ENCODE assay signal across 8 mouse cellular contexts in the genomic region with DNA sequence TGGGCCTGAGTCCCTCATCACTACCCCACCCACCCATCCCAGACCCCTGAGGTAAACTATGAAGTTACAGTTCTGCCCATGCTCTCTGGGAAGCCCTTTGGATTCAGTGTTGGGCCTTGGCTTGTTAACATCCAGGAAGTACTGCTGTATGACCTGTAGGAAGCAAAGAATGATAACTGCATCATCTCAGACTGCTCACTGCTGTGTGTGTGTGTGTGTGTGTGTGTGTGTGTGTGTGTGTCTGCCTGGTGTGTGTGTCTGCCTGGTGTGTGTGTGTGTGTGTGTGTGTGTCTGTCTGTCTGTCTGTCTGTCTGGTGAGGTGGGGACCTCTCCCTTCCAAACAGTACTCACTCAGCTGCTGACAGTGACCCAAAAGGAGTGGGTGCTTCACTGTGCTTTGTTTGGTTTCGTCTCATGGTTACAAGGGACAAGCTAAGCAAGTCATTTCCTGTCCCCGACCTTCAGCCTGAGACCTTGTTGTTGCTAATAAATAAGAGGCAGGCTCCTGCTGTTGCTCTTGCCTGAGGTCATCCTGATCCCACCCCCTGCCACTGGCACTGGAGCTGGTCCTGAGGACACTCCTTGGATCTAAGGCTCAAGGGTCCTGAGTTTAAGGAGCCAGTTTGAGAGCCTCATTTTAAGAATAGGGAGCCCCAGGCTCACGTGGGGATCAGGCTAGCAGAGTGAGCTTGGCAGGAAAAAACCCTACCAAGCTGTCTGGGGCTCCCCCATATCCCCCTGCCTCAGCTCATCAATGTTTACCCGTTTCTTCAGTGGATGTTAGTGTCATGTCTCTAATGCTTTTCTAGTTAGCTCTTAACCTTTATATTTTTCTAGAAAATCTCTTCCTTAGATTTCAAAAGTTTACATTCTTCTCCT. TPM values are rescaled to one million over a fixed set of nuclear protein-coding genes. Genes with fewer than 3 reads are reported as not detected.
DNase-seq lines count a peak whose midpoint lies in the region; ATAC-seq and TF ChIP-seq lines count a peak whose summit lies in the region.

No protein-coding gene starts in this region.

- H3K4me1 ChIP-seq in forebrain, embryonic 10.5 days = peaks cover 29% of the 10 kb centered on the region
- peaks cover 3% of the 10 kb centered on the region for H3K4me1 ChIP-seq in forebrain, embryonic 16.5 days (replicated peaks; ENCODE audit: control insufficient read depth, insufficient read depth, low read length)
- H3K4me1 ChIP-seq in lung, embryonic 14.5 days (ENCODE audit: insufficient read depth) = peaks cover 20% of the 10 kb centered on the region
- H3K4me1 ChIP-seq in forebrain, embryonic 11.5 days (replicated peaks; ENCODE audit: control insufficient read depth, insufficient read depth, low read length) = 0 out of 2 replicates have a peak, but pooled peaks cover 2% of the 10 kb centered on the region

- no peak for TF ChIP-seq CTCF in lung, embryonic 14.5 days (IDR thresholded peaks at IDR 0.05; ENCODE audit: low read depth)

- 38% methylated on average over 4 of the region's 4 CpGs for WGBS in forebrain, embryonic 10.5 days
- WGBS in forebrain, embryonic 16.5 days = 49% methylated on average over 4 of the region's 4 CpGs
- WGBS in lung, embryonic 14.5 days = 22% methylated on average over 4 of the region's 4 CpGs
- 53% methylated on average over 4 of the region's 4 CpGs for WGBS in forebrain, embryonic 11.5 days

- H3K4me2 ChIP-seq in forebrain, embryonic 16.5 days (ENCODE audit: low read length) = no peak overlapping the region
- no peak overlapping the region for H3K4me2 ChIP-seq in lung, embryonic 14.5 days
- no peak overlapping the region for H3K4me2 ChIP-seq in forebrain, embryonic 11.5 days (ENCODE audit: low read depth, low read length, severe bottlenecking)

- no peak for DNase-seq in forebrain, embryonic 10.5 days (ENCODE audit: extremely low spot score, low spot score)
- DNase-seq in adrenal gland, adult 8-10 months = peak; percentile 89
- peak; percentile 66 for DNase-seq in heart, postnatal 4 days
- DNase-seq in lung, embryonic 14.5 days = peak; percentile 64
- no peak for DNase-seq in left cerebral cortex, adult 11 months (ENCODE audit: low spot score)
- no peak for DNase-seq in left cerebral cortex, postnatal 4 days
- no peak for DNase-seq in forebrain, embryonic 11.5 days (ENCODE audit: low spot score)

- H3K9ac ChIP-seq in forebrain, embryonic 16.5 days (replicated peaks; ENCODE audit: low read depth, low read length) = no peak overlapping the region
- H3K9ac ChIP-seq in lung, embryonic 14.5 days = no peak overlapping the region
- no peak overlapping the region for H3K9ac ChIP-seq in forebrain, embryonic 11.5 days (ENCODE audit: low read length)

- H3K27ac ChIP-seq in forebrain, embryonic 10.5 days = peak overlapping the region; percentile 32; the same call in 1 of the 2 replicates
- H3K27ac ChIP-seq in forebrain, embryonic 16.5 days (ENCODE audit: low read length) = no peak overlapping the region
- peak overlapping the region; percentile 67 for H3K27ac ChIP-seq in lung, embryonic 14.5 days (ENCODE audit: low read depth)
- no peak overlapping the region for H3K27ac ChIP-seq in forebrain, embryonic 11.5 days (ENCODE audit: low read depth, low read length)

- no peak for ATAC-seq in forebrain, embryonic 16.5 days
- peak; percentile 41 for ATAC-seq in lung, embryonic 14.5 days (ENCODE audit: insufficient read depth)
- ATAC-seq in forebrain, embryonic 11.5 days (replicated peaks; ENCODE audit: low FRiP score) = no peak

- intact Hi-C loops in left cerebral cortex, postnatal 4 days (cut with DNase I) = no loop called here

- H3K36me3 ChIP-seq in forebrain, embryonic 10.5 days (replicated peaks) = no peaks in the 10 kb centered on the region
- no peaks in the 10 kb centered on the region for H3K36me3 ChIP-seq in forebrain, embryonic 16.5 days (ENCODE audit: control insufficient read depth, insufficient read depth)
- no peaks in the 10 kb centered on the region for H3K36me3 ChIP-seq in lung, embryonic 14.5 days (ENCODE audit: insufficient read depth)
- H3K36me3 ChIP-seq in forebrain, embryonic 11.5 days (ENCODE audit: control insufficient read depth, insufficient read depth, low read length) = no peaks in the 10 kb centered on the region

- H3K27me3 ChIP-seq in forebrain, embryonic 10.5 days (ENCODE audit: poor library complexity, severe bottlenecking) = no peaks in the 10 kb centered on the region
- no peaks in the 10 kb centered on the region for H3K27me3 ChIP-seq in forebrain, embryonic 16.5 days (replicated peaks; ENCODE audit: control insufficient read depth, insufficient read depth, low read length)
- H3K27me3 ChIP-seq in lung, embryonic 14.5 days (ENCODE audit: insufficient read depth, low read length) = no peaks in the 10 kb centered on the region
- no peaks in the 10 kb centered on the region for H3K27me3 ChIP-seq in forebrain, embryonic 11.5 days (ENCODE audit: control insufficient read depth, insufficient read depth, low read length)

- no peak overlapping the region for H3K4me3 ChIP-seq in forebrain, embryonic 10.5 days
- H3K4me3 ChIP-seq in forebrain, embryonic 16.5 days (replicated peaks; ENCODE audit: low read length) = no peak overlapping the region
- no peak overlapping the region for H3K4me3 ChIP-seq in lung, embryonic 14.5 days (ENCODE audit: low read depth, low read length)
- no peak overlapping the region for H3K4me3 ChIP-seq in forebrain, embryonic 11.5 days (ENCODE audit: low read depth, low read length)

- H3K9me3 ChIP-seq in forebrain, embryonic 10.5 days = no peaks in the 10 kb centered on the region
- H3K9me3 ChIP-seq in forebrain, embryonic 16.5 days (ENCODE audit: control insufficient read depth, low read length) = no peaks in the 10 kb centered on the region
- H3K9me3 ChIP-seq in lung, embryonic 14.5 days (ENCODE audit: low read depth, low read length) = no peaks in the 10 kb centered on the region
- no peaks in the 10 kb centered on the region; the same call in 1 of the 2 replicates for H3K9me3 ChIP-seq in forebrain, embryonic 11.5 days (ENCODE audit: control insufficient read depth, low read length)

RNA-seq across cellular contexts. Expression of a gene that starts 38.0 kb away (rescaled TPM):
- polyA plus RNA-seq in forebrain, embryonic 10.5 days (2016; fragmentation: Nextera tagmentation; extraction: Ambion mirVana) = 15.3 and 17.8 TPM in 2 replicates
- 11.1 and 12.3 TPM in 2 replicates for polyA plus RNA-seq in forebrain, embryonic 16.5 days (2015; fragmentation: Nextera tagmentation; extraction: Ambion mirVana)
- total RNA-seq in adrenal gland, adult 8-10 months (2022) = 10 to 100 TPM; 18.4 to 33.8 (median 20.6) TPM
- total RNA-seq in heart, postnatal 4 days (2021) = 10 to 100 TPM in 1 of 2 experiments, 1 to 10 TPM in 1; 7.2 to 11.0 TPM
- polyA plus RNA-seq in lung, embryonic 14.5 days (2014; fragmentation: Nextera tagmentation; extraction: Ambion mirVana) = 11.2 and 11.5 TPM in 2 replicates
- total RNA-seq in left cerebral cortex, postnatal 4 days (2021) = 10 to 100 TPM; 10.3 to 11.0 TPM
- 7.8 and 10.5 TPM in 2 replicates for polyA plus RNA-seq in forebrain, embryonic 11.5 days (2014; fragmentation: Nextera tagmentation; extraction: Ambion mirVana)

RNA-seq across cellular contexts. Expression of a gene that starts 49.5 kb away (rescaled TPM):
- 0.11 TPM in 1 of 2 replicates, not detected in the other for polyA plus RNA-seq in forebrain, embryonic 10.5 days (2016; fragmentation: Nextera tagmentation; extraction: Ambion mirVana)
- polyA plus RNA-seq in forebrain, embryonic 16.5 days (2015; fragmentation: Nextera tagmentation; extraction: Ambion mirVana) = not detected in 2 replicates
- under 1 TPM in 1 of 4 experiments, not detected in 3; 0.23 TPM for total RNA-seq in adrenal gland, adult 8-10 months (2022)
- under 1 TPM; 0.19 to 0.25 TPM for total RNA-seq in heart, postnatal 4 days (2021)
- polyA plus RNA-seq in lung, embryonic 14.5 days (2014; fragmentation: Nextera tagmentation; extraction: Ambion mirVana) = not detected in 2 replicates
- not detected for total RNA-seq in left cerebral cortex, postnatal 4 days (2021)
- polyA plus RNA-seq in forebrain, embryonic 11.5 days (2014; fragmentation: Nextera tagmentation; extraction: Ambion mirVana) = 0.75 TPM in 1 of 2 replicates, not detected in the other

Comparison
In these comparisons a context has a peak if more than half of its experiments do, and no peak if none do; other contexts are left out.
1. H3K27ac ChIP-seq: peak in forebrain, embryonic 10.5 days (single experiment) and lung, embryonic 14.5 days (single experiment); none in forebrain, embryonic 16.5 days (single experiment) and forebrain, embryonic 11.5 days (single experiment).
2. DNase-seq: peak in adrenal gland, adult 8-10 months (single experiment), heart, postnatal 4 days (single experiment) and lung, embryonic 14.5 days (single experiment); none in forebrain, embryonic 10.5 days (single experiment), left cerebral cortex, adult 11 months (single experiment), left cerebral cortex, postnatal 4 days (single experiment) and forebrain, embryonic 11.5 days (single experiment).